12 mouse cellular contexts compared by ENCODE assay signal in the genomic region with DNA sequence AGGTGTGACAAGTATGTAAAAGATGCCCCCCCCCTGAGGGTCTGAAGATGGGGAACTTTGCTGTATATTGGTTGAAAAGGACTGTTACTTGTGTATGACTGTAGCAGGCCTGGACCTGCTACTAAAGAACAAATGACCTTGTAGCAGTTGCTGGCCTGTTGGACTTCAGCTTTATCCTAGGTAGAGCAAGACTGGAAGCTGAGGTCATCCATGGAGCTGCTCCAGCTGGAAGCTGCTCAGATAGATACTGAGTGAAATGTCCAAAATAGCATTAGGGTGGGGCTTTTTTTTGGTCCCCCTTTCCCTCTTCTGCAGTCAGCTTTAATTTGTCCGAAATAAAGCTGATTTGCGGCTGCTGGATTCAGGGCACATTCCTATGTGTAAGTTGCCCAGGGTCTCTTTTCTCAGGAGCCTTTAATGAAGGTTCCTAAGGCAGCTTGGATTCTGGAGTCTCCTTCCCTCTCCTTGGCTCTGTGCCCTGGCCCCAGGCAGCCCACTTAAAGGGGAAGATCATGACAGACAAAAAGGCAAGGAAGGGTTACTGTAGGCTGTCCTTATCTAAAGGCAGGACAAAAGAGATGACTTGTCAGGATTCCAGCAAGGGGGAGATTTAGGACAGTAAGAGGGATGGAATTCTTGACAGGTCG.
DNase-seq lines count a peak whose midpoint lies in the region; ATAC-seq and TF ChIP-seq lines count a peak whose summit lies in the region.
"Had no signal": no experiment of that assay in that cellular context is flagged by ENCODE, and none has a peak within 500 bp of the region (broad histone marks: within the 10 kb centered on the region; RNA-seq: fewer than 3 reads in every experiment).

No protein-coding gene starts in this region.

- no peaks in the 10 kb centered on the region for H3K36me3 ChIP-seq in kidney, postnatal 0 days (ENCODE audit: insufficient read depth, low read length)
- H3K36me3 ChIP-seq in kidney, embryonic 16.5 days (ENCODE audit: insufficient read depth, low read length), result no peaks in the 10 kb centered on the region
- H3K36me3 ChIP-seq in heart, postnatal 0 days (replicated peaks; ENCODE audit: control insufficient read depth, insufficient read depth, low read length), result no peaks in the 10 kb centered on the region
- H3K36me3 ChIP-seq in hindbrain, embryonic 10.5 days, result no peaks in the 10 kb centered on the region
- H3K36me3 ChIP-seq in forebrain, embryonic 11.5 days (ENCODE audit: control insufficient read depth, insufficient read depth, low read length), result no peaks in the 10 kb centered on the region
- H3K36me3 ChIP-seq: G1E; intestine, embryonic 15.5 days; limb, embryonic 12.5 days had no signal

- no peak overlapping the region for H3K4me2 ChIP-seq in kidney, postnatal 0 days (ENCODE audit: low read length)
- H3K4me2 ChIP-seq in kidney, embryonic 16.5 days (replicated peaks; ENCODE audit: low read depth, low read length), result no peak overlapping the region
- 0 out of 2 replicates have a peak overlapping the region, but pooled peaks have one; percentile 15 for H3K4me2 ChIP-seq in heart, postnatal 0 days (ENCODE audit: low read depth, low read length)
- H3K4me2 ChIP-seq in forebrain, embryonic 11.5 days (ENCODE audit: low read depth, low read length, severe bottlenecking), result no peak overlapping the region
- H3K4me2 ChIP-seq: intestine, embryonic 15.5 days; limb, embryonic 12.5 days had no signal

- H3K4me3 ChIP-seq in kidney, postnatal 0 days (replicated peaks; ENCODE audit: low read depth, low read length), result no peak overlapping the region
- no peak overlapping the region for H3K4me3 ChIP-seq in kidney, embryonic 16.5 days (ENCODE audit: low read length)
- no peak overlapping the region for H3K4me3 ChIP-seq in heart, postnatal 0 days (ENCODE audit: low read depth, low read length)
- H3K4me3 ChIP-seq in hindbrain, embryonic 10.5 days, result no peak overlapping the region
- H3K4me3 ChIP-seq in forebrain, embryonic 11.5 days (ENCODE audit: low read depth, low read length), result no peak overlapping the region
- H3K4me3 ChIP-seq: intestine, embryonic 15.5 days; limb, embryonic 12.5 days had no signal

- H3K9ac ChIP-seq in kidney, postnatal 0 days (ENCODE audit: low read depth, low read length), result no peak overlapping the region
- no peak overlapping the region for H3K9ac ChIP-seq in kidney, embryonic 16.5 days (replicated peaks; ENCODE audit: low read length)
- H3K9ac ChIP-seq in heart, postnatal 0 days (replicated peaks; ENCODE audit: low read depth, low read length), result no peak overlapping the region
- no peak overlapping the region for H3K9ac ChIP-seq in forebrain, embryonic 11.5 days (ENCODE audit: low read length)
- H3K9ac ChIP-seq: intestine, embryonic 15.5 days; limb, embryonic 12.5 days had no signal

- no peak for ATAC-seq in kidney, postnatal 0 days (replicated peaks; ENCODE audit: low FRiP score, low read depth)
- ATAC-seq in kidney, embryonic 16.5 days (ENCODE audit: low FRiP score, low TSS enrichment), result no peak
- peak; percentile 95 for ATAC-seq in heart, postnatal 0 days (ENCODE audit: insufficient read depth, low read depth)
- ATAC-seq in activated CD4-positive, CD25-positive, alpha-beta regulatory T cell, adult 4 months, result no peak
- no peak for ATAC-seq in forebrain, embryonic 11.5 days (replicated peaks; ENCODE audit: low FRiP score)
- ATAC-seq: forebrain, embryonic 14.5 days; intestine, embryonic 15.5 days had no signal

- DNase-seq in kidney, postnatal 0 days (ENCODE audit: low spot score), result peak; percentile 10
- peak; percentile 31 to 59 for DNase-seq in adrenal gland, postnatal 36 days
- DNase-seq in cerebellum, adult 18-20 months, result peak; percentile 10 to 24
- peak; percentile 60 for DNase-seq in heart, postnatal 0 days (ENCODE audit: low spot score)
- DNase-seq in hindbrain, embryonic 10.5 days (ENCODE audit: low spot score), result no peak
- DNase-seq in forebrain, embryonic 11.5 days (ENCODE audit: low spot score), result no peak

- TF ChIP-seq EP300 in heart, postnatal 0 days (IDR thresholded peaks at IDR 0.05; ENCODE audit: low read depth), result no peak

- H3K27me3 ChIP-seq in kidney, postnatal 0 days (ENCODE audit: insufficient read depth, low read length), result no peaks in the 10 kb centered on the region
- peaks cover 18% of the 10 kb centered on the region; the same call in 1 of the 2 replicates for H3K27me3 ChIP-seq in kidney, embryonic 16.5 days (ENCODE audit: insufficient read depth, low read length)
- no peaks in the 10 kb centered on the region for H3K27me3 ChIP-seq in heart, postnatal 0 days (ENCODE audit: control insufficient read depth, insufficient read depth, low read length)
- H3K27me3 ChIP-seq in hindbrain, embryonic 10.5 days (ENCODE audit: insufficient read depth, poor library complexity, severe bottlenecking), result peaks cover 52% of the 10 kb centered on the region
- H3K27me3 ChIP-seq in forebrain, embryonic 11.5 days (ENCODE audit: control insufficient read depth, insufficient read depth, low read length), result peaks cover 2% of the 10 kb centered on the region
- H3K27me3 ChIP-seq: intestine, embryonic 15.5 days had no signal

- H3K27ac ChIP-seq in kidney, postnatal 0 days, result no peak overlapping the region
- no peak overlapping the region for H3K27ac ChIP-seq in kidney, embryonic 16.5 days (ENCODE audit: low read length)
- peak overlapping the region; percentile 65 for H3K27ac ChIP-seq in heart, postnatal 0 days (ENCODE audit: low read depth)
- H3K27ac ChIP-seq in hindbrain, embryonic 10.5 days, result no peak overlapping the region
- H3K27ac ChIP-seq in forebrain, embryonic 11.5 days (ENCODE audit: low read depth, low read length), result no peak overlapping the region
- H3K27ac ChIP-seq: intestine, embryonic 15.5 days; limb, embryonic 12.5 days had no signal

- no peaks in the 10 kb centered on the region for H3K9me3 ChIP-seq in kidney, postnatal 0 days (replicated peaks; ENCODE audit: low read length)
- no peaks in the 10 kb centered on the region for H3K9me3 ChIP-seq in kidney, embryonic 16.5 days (ENCODE audit: low read length)
- no peaks in the 10 kb centered on the region for H3K9me3 ChIP-seq in heart, postnatal 0 days (replicated peaks; ENCODE audit: control insufficient read depth, low read length)
- no peaks in the 10 kb centered on the region for H3K9me3 ChIP-seq in hindbrain, embryonic 10.5 days
- no peaks in the 10 kb centered on the region for H3K9me3 ChIP-seq in forebrain, embryonic 11.5 days (ENCODE audit: control insufficient read depth, low read length)
- H3K9me3 ChIP-seq: G1E; intestine, embryonic 15.5 days; limb, embryonic 12.5 days had no signal

- no peaks in the 10 kb centered on the region for H3K4me1 ChIP-seq in kidney, postnatal 0 days (replicated peaks; ENCODE audit: insufficient read depth, low read length)
- no peaks in the 10 kb centered on the region for H3K4me1 ChIP-seq in kidney, embryonic 16.5 days (ENCODE audit: insufficient read depth, low read length)
- H3K4me1 ChIP-seq in heart, postnatal 0 days (ENCODE audit: control insufficient read depth, insufficient read depth), result no peaks in the 10 kb centered on the region
- no peaks in the 10 kb centered on the region for H3K4me1 ChIP-seq in hindbrain, embryonic 10.5 days (replicated peaks)
- no peaks in the 10 kb centered on the region for H3K4me1 ChIP-seq in forebrain, embryonic 11.5 days (replicated peaks; ENCODE audit: control insufficient read depth, insufficient read depth, low read length)
- H3K4me1 ChIP-seq: intestine, embryonic 15.5 days had no signal

- no peak for TF ChIP-seq CTCF in kidney, postnatal 0 days (IDR thresholded peaks at IDR 0.05; ENCODE audit: low read depth)
- TF ChIP-seq CTCF in heart, postnatal 0 days (IDR thresholded peaks at IDR 0.05; ENCODE audit: low read depth), result no peak

- WGBS in kidney, postnatal 0 days, result 64% methylated on average over 3 of the region's 3 CpGs
- 50% methylated on average over 3 of the region's 3 CpGs for WGBS in kidney, embryonic 16.5 days
- 42% methylated on average over 3 of the region's 3 CpGs for WGBS in heart, postnatal 0 days
- whole genome bisulfite sequencing in hindbrain, embryonic 10.5 days, result 75% methylated on average over 3 of the region's 3 CpGs
- 81% methylated on average over 3 of the region's 3 CpGs for WGBS in forebrain, embryonic 11.5 days

Comparison
In these comparisons a context has a peak if more than half of its experiments do, and no peak if none do; other contexts are left out.
1. DNase-seq: peak in kidney, postnatal 0 days (single experiment), adrenal gland, postnatal 36 days (2 of 2), cerebellum, adult 18-20 months (2 of 2) and heart, postnatal 0 days (single experiment); none in hindbrain, embryonic 10.5 days (single experiment) and forebrain, embryonic 11.5 days (single experiment).